Mouse (Mus musculus) MEL (cell line): Measurements from ENCODE around the gene Susd3. TPM values are rescaled to one million over a fixed set of nuclear protein-coding genes. Genes with fewer than 3 reads are reported as not detected.

Experiments used
- DNase-seq: peaks from one replicate; pipeline ENCODE4 v3.0.0; 2011; ENCODE audit warnings: low read depth, low spot score
- H3K27ac ChIP-seq: 2 replicates; pipeline ENCODE4 v1.5.1; 2012; ENCODE audit warnings: low read depth, mild to moderate bottlenecking, control low read depth, low read length, moderate library complexity; ENCODE audit not compliant: control insufficient read depth
- H3K27me3 ChIP-seq, 2 experiments: fragments of 150-350 bp in 1 of 2; sonication (generic) in 1 of 2; 2 replicates each; pipeline ENCODE4 v1.6.1; 2012; ENCODE audit warnings: low read length in 2 of 2, mild to moderate bottlenecking in 2 of 2, improper control_type of control experiment in 1 of 2, moderate library complexity in 1 of 2; ENCODE audit not compliant: insufficient read depth in 2 of 2, control insufficient read depth in 1 of 2
- H3K36me3 ChIP-seq, 2 experiments: 2 replicates each; pipeline ENCODE4 v1.6.1; 2012 to 2014; ENCODE audit warnings: low read length in 2 of 2, improper control_type of control experiment in 1 of 2, inconsistent platforms in 1 of 2, mild to moderate bottlenecking in 1 of 2; ENCODE audit not compliant: insufficient read depth in 2 of 2, control insufficient read depth in 1 of 2
- H3K4me1 ChIP-seq, 2 experiments: fragments of 150-350 bp in 1 of 2; sonication (generic) in 1 of 2; 2 replicates each; pipeline ENCODE4 v1.6.1; 2012; ENCODE audit warnings: low read length in 2 of 2, improper control_type of control experiment in 1 of 2, mild to moderate bottlenecking in 1 of 2; ENCODE audit not compliant: insufficient read depth in 2 of 2, control insufficient read depth in 1 of 2
- H3K4me3 ChIP-seq, 2 experiments: fragments of 150-350 bp in 1 of 2; sonication (generic) in 1 of 2; 2 replicates each; pipeline ENCODE4 v1.5.1; 2012; ENCODE audit warnings: low read depth in 2 of 2, low read length in 2 of 2, mild to moderate bottlenecking in 2 of 2, moderate library complexity in 2 of 2, control low read depth in 1 of 2, improper control_type of control experiment in 1 of 2; ENCODE audit not compliant: control insufficient read depth in 1 of 2, insufficient read depth in 1 of 2
- H3K79me2 ChIP-seq: 2 replicates; pipeline ENCODE4 v1.6.1; 2012; ENCODE audit warnings: mild to moderate bottlenecking, low read length, moderate library complexity; ENCODE audit not compliant: control insufficient read depth, poor library complexity, insufficient read depth
- H3K9ac ChIP-seq: 2 replicates; pipeline ENCODE4 v1.6.1; 2012; ENCODE audit warnings: low read depth, mild to moderate bottlenecking, control low read depth, low read length, moderate library complexity; ENCODE audit not compliant: control insufficient read depth, poor library complexity, severe bottlenecking
- H3K9me3 ChIP-seq: fragments of 150-350 bp; sonication (generic); replicated peaks from 2 replicates; pipeline ENCODE4 v1.6.1; 2012; ENCODE audit warnings: mild to moderate bottlenecking, low read length, improper control_type of control experiment, moderate library complexity; ENCODE audit not compliant: insufficient read depth
- ELF1 ChIP-seq: IDR thresholded peaks from 2 replicates; pipeline ENCODE4 v1.6.1; 2014; ENCODE audit warnings: low read depth, mild to moderate bottlenecking, inconsistent platforms, low read length, improper control_type of control experiment, moderate library complexity
- HCFC1 ChIP-seq: IDR thresholded peaks from 2 replicates; pipeline ENCODE4 v1.6.1; 2012; ENCODE audit warnings: low read depth, mild to moderate bottlenecking, inconsistent platforms, low read length, improper control_type of control experiment, moderate library complexity
- MAFK ChIP-seq: IDR thresholded peaks from 2 replicates; pipeline ENCODE4 v1.6.1; 2011; ENCODE audit warnings: low read depth, mild to moderate bottlenecking, low read length, improper control_type of control experiment, borderline replicate concordance
- MYC ChIP-seq: IDR thresholded peaks from 2 replicates; pipeline ENCODE4 v1.6.1; 2011; ENCODE audit warnings: low read depth, mild to moderate bottlenecking, low read length, improper control_type of control experiment, moderate library complexity
- NRF1 ChIP-seq: IDR thresholded peaks from 2 replicates; pipeline ENCODE4 v1.6.1; 2014; ENCODE audit warnings: low read depth, mild to moderate bottlenecking, inconsistent platforms, low read length, improper control_type of control experiment, moderate library complexity; ENCODE audit not compliant: poor library complexity, insufficient read depth, severe bottlenecking
- POLR2A ChIP-seq, 2 experiments: IDR thresholded peaks; 2 replicates each; pipeline ENCODE4 v1.6.1; 2011 to 2012; ENCODE audit warnings: low read length in 2 of 2, mild to moderate bottlenecking in 2 of 2, control low read depth in 1 of 2, improper control_type of control experiment in 1 of 2, low read depth in 1 of 2, moderate library complexity in 1 of 2; ENCODE audit not compliant: control insufficient read depth in 1 of 2, insufficient read depth in 1 of 2, poor library complexity in 1 of 2
- POLR2AphosphoS5 ChIP-seq: IDR thresholded peaks from 2 replicates; pipeline ENCODE4 v1.6.1; 2012; ENCODE audit warnings: low read depth, borderline replicate concordance, mild to moderate bottlenecking, inconsistent platforms, low read length, moderate library complexity, mixed read lengths
- RAD21 ChIP-seq: IDR thresholded peaks from 2 replicates; pipeline ENCODE4 v1.6.1; 2011; ENCODE audit warnings: mild to moderate bottlenecking, low read depth, low read length, improper control_type of control experiment
- SMC3 ChIP-seq: IDR thresholded peaks from 2 replicates; pipeline ENCODE4 v1.6.1; 2011; ENCODE audit warnings: low read depth, low read length, improper control_type of control experiment
- TAL1 ChIP-seq: IDR thresholded peaks from 2 replicates; pipeline ENCODE4 v1.6.1; 2012; ENCODE audit warnings: mild to moderate bottlenecking, inconsistent platforms, low read length, moderate library complexity, mixed read lengths
- TCF12 ChIP-seq: IDR thresholded peaks from 2 replicates; pipeline ENCODE4 v1.6.1; 2014; ENCODE audit warnings: low read depth, mild to moderate bottlenecking, inconsistent platforms, low read length, improper control_type of control experiment, moderate library complexity
- UBTF ChIP-seq: IDR thresholded peaks from 2 replicates; pipeline ENCODE4 v1.6.1; 2012; ENCODE audit warnings: low read depth, mild to moderate bottlenecking, inconsistent platforms, low read length, improper control_type of control experiment, moderate library complexity, borderline replicate concordance; ENCODE audit not compliant: insufficient read depth
- USF1 ChIP-seq: IDR thresholded peaks from 2 replicates; pipeline ENCODE4 v1.6.1; 2014; ENCODE audit warnings: low read depth, mild to moderate bottlenecking, inconsistent platforms, low read length, improper control_type of control experiment, moderate library complexity
- USF2 ChIP-seq, 2 experiments: IDR thresholded peaks; 2 replicates each; pipeline ENCODE4 v1.6.1; 2011 to 2012; ENCODE audit warnings: improper control_type of control experiment in 2 of 2, low read length in 2 of 2, borderline replicate concordance in 1 of 2, inconsistent platforms in 1 of 2, low read depth in 1 of 2, mild to moderate bottlenecking in 1 of 2; ENCODE audit not compliant: insufficient read depth in 1 of 2
- ZC3H11A ChIP-seq: IDR thresholded peaks from 2 replicates; pipeline ENCODE4 v1.6.1; 2012; ENCODE audit warnings: low read depth, mild to moderate bottlenecking, inconsistent platforms, low read length, improper control_type of control experiment
- ZNF384 ChIP-seq: IDR thresholded peaks from 2 replicates; pipeline ENCODE4 v1.6.1; 2012; ENCODE audit warnings: low read depth, mild to moderate bottlenecking, inconsistent platforms, low read length, improper control_type of control experiment
- polyA plus RNA-seq, 2 experiments: library from polyadenylated mRNA; stranded (reverse) in 1 of 2; unstranded in 1 of 2; fragments of >175 nt in 1 of 2; fragments of >200 nt in 1 of 2; gene quantifications; 2 replicates each; pipeline versions ENCODE4 v1.2.1 to v1.2.4; 2012; ENCODE audit warnings: low replicate concordance in 2 of 2, low read depth in 1 of 2; ENCODE audit not compliant: insufficient read length in 2 of 2, insufficient read depth in 1 of 2, missing spikeins in 1 of 2
- total RNA-seq: library from RNA; depleted of rRNA; stranded (reverse); fragments of 300-350 nt; gene quantifications from 2 replicates; pipeline ENCODE4 v1.2.3, GENCODE M21; 2012

Susd3 gene
- total and polyA plus RNA-seq, 3 experiments: 10.8 to 16.2 TPM; not detected in 1

- peaks cover 0 to 9% of the 10 kb centered on the region in 2 experiments; a peak in 2 of 4 replicates for H3K36me3 ChIP-seq
- H3K79me2 ChIP-seq: no peaks in the 10 kb centered on the region; the same call in 1 of the 2 replicates
- H3K9me3 ChIP-seq: no peaks in the 10 kb centered on the region
- DNase-seq: no peak
- TF ChIP-seq ZC3H11A (no peak), UBTF (no peak)
- peaks cover 0 to 14% of the 10 kb centered on the region in 2 experiments; a peak in 3 of 4 replicates for H3K4me1 ChIP-seq
- H3K9ac ChIP-seq: no peak overlapping the region
- no peaks in the 10 kb centered on the region for H3K27me3 ChIP-seq
- H3K4me3 ChIP-seq: no peak overlapping the region
- no peak overlapping the region for H3K27ac ChIP-seq
Observed at GRCm38 (mm10) chr13:49189970-49190870, 58.3 kb downstream of the Susd3 start.

GRCm38 (mm10) chr13:49188966-49189360 lies 59.5 kb downstream of the Susd3 start:
- H3K27me3 ChIP-seq: no peaks in the 10 kb centered on the region
- no peak overlapping the region for H3K9ac ChIP-seq
- no peak for DNase-seq
- peaks cover 0 to 9% of the 10 kb centered on the region in 2 experiments; a peak in 2 of 4 replicates for H3K36me3 ChIP-seq
- no peak overlapping the region for H3K27ac ChIP-seq
- H3K9me3 ChIP-seq: no peaks in the 10 kb centered on the region
- H3K4me3 ChIP-seq: no peak overlapping the region
- TF ChIP-seq MYC (no peak), HCFC1 (no peak), MAFK (no peak), TCF12 (no peak), SMC3 (no peak), TAL1 (no peak), NRF1 (no peak), ELF1 (no peak), USF1 (no peak), POLR2AphosphoS5 (no peak), USF2 (IDR thresholded peaks at IDR 0.05; ENCODE audit: borderline replicate concordance in 1 of 2, insufficient read depth in 1 of 2, low read depth in 1 of 2, low read length in 2 of 2) (no peak), POLR2A (IDR thresholded peaks at IDR 0.05; ENCODE audit: control insufficient read depth in 1 of 2, insufficient read depth in 1 of 2, low read depth in 1 of 2, low read length in 2 of 2, poor library complexity in 1 of 2) (no peak), ZNF384 (no peak), RAD21 (no peak)
- no peaks in the 10 kb centered on the region; the same call in 1 of the 2 replicates for H3K79me2 ChIP-seq
- peaks cover 0 to 14% of the 10 kb centered on the region in 2 experiments; a peak in 3 of 4 replicates for H3K4me1 ChIP-seq
